Mouse (Mus musculus) 3T3-L1 (cell line): Measurements from ENCODE around the gene Slc25a25.
"Not testable (repeated sequence)": the region's sequence is repeated elsewhere in the genome, so short reads cannot be mapped to it uniquely, and the experiment has no call there.

Experiments
- DNase-seq: peaks from one replicate; pipeline ENCODE4 v3.0.0-alpha.2; 2015; ENCODE audit warnings: low read depth, low spot score

The Slc25a25 gene

GRCm38 (mm10) chr2:32450881-32451844, at the start of gene Slc25a25:
Gene Slc25a25, minus strand, starts transcription at chr2:32451445.
- peak; percentile 99 for DNase-seq

DNA sequence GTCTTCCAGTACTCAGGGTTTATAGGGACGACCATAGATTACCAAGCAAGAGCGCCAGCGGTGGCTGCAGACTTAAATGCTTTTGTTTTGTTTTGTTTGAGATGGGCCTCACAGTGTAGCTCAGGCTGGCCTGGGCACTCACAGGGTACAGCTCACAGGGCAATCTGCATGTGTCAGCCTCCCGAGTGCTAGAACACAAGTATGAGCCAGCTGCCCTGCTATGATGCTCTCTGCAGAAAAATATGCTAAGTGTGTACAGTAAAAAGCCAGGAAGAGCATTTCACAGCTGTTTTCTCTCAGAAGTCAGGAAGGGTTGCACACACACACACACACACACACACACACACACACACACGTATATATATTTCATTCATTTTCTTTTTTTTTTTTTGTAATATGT, 49.2 kb upstream of the Slc25a25 start:
- DNase-seq: no peak

- no peak for DNase-seq
Observed at GRCm38 (mm10) chr2:32499365-32499764, 48.1 kb upstream of the Slc25a25 start.

- no peak for DNase-seq
Observed at GRCm38 (mm10) chr2:32496190-32496589, 44.9 kb upstream of the Slc25a25 start.

GRCm38 (mm10) chr2:32495185-32495726, 44.0 kb upstream of the Slc25a25 start:
- no peak for DNase-seq

DNA sequence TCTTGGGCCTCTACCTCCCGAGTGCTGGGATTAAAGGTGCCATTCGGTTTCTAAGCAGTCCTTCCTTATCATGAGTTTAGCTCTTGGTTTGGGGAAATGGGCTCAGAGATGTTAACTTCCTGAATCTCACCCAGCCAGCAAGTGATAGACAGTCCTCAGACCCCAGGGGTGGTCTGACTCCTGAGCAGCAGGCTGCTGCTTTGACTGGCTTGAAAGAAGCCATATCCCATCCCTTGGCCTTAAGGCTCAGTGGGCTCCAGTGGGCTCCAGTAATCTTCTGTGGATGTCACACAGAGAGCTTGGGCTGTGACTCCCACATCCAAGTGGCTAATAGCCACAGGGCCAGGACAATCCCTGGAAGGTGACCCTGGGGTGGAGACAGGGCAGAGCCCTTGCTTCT, 43.3 kb upstream of the Slc25a25 start:
- no peak for DNase-seq

DNA sequence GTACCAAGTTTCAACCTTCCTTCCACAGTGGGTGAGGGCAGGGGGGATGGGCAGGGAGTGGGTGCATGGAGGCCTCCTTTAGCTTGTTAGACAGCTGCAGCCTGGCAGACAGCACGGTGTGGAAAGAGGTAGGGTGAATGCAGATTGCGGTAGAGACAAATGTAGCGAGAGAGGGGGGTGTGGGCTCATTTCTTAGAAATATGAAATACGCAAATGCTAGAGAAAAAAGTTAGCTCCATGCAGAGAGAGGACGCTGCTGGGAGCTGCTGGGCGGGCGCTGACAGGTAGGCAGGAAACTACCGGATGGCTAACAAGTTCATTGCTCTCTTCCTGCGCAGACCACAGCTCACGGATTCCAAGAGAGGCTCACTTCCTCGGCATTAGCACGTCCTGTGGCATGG, 42.1 kb upstream of the Slc25a25 start:
- no peak for DNase-seq

- DNase-seq: no peak
Observed at GRCm38 (mm10) chr2:32492661-32493060, 41.4 kb upstream of the Slc25a25 start.

DNA sequence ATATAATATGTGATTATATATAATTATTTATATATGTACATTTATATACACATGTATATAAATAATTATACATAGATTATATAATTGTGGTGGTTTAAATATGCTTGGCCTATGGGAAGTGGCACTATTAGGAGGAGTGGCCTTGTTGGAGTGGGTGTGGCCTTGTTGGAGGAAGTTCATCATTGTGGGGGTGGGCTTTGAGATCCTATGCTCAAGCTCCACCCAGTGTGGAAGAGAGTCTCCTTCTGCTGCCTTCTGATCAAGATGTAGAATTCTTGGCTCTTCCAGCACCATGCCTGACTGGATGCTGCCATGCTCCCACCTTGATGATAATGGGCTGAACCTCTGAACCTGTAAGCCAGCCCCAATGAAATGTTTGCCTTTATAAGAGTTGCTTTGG, 39.5 kb upstream of the Slc25a25 start:
- not testable (repeated sequence) for DNase-seq

DNA sequence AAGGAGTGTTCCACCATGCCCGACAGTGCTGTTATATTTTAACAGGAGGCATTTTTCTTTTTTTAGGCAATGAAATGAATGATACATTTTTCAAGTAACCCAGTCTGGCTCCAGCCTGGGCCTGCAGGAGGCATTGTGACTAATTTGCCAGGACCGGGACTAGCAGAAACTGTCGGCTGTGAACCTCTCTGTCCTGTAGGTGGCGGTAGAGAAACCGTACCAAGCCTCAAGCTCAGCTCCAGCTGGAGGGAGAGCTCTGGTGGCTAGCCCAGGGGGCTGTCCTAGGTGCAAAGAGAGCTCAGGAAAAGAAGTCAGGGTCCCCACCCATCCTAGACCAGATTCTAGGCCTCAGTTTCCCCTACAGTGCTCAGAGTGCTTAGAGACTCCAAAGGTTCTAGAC, 37.4 kb upstream of the Slc25a25 start:
- peak; percentile 98 for DNase-seq

GRCm38 (mm10) chr2:32487124-32487623, 35.9 kb upstream of the Slc25a25 start:
- DNase-seq: peak; percentile 98

DNA sequence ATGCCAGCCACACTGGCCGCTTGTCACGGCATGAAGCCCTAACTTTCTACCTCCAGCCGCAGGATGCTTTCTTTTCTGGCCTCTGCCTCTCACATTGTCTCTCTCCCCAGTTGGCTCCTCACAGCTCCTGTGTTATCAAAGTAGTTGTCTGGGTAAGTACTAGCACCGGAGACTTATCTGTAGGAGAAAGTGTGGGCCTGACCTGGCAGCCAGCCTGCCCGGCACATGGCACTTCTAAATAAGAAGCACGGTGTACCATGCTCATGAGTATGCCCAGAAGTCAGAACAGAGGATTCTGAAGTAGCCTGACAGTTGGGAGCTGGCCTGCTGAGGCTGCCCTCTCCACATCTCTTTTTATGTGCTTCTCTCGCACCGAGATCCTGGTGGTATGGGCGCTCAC, 34.9 kb upstream of the Slc25a25 start:
- DNase-seq: no peak

DNA sequence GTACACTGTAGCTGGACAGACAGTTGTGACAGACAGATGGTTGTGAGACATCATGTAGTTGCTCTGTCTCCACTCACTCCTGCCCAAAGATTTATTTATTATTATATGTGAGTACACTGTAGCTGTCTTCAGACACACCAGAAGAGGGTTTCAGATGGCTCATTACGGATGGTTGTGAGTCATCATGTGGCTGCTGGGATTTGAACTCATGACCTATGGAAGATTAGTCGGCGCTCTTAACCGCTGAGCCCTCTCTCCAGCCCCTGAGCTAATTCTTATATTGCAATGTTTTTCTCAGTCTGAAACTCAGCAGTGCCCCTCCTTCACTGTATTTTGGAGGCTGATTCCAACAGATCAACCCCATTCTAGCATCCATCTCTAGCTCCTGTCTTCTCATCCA, 34.5 kb upstream of the Slc25a25 start:
- peak; percentile 82 for DNase-seq

DNA sequence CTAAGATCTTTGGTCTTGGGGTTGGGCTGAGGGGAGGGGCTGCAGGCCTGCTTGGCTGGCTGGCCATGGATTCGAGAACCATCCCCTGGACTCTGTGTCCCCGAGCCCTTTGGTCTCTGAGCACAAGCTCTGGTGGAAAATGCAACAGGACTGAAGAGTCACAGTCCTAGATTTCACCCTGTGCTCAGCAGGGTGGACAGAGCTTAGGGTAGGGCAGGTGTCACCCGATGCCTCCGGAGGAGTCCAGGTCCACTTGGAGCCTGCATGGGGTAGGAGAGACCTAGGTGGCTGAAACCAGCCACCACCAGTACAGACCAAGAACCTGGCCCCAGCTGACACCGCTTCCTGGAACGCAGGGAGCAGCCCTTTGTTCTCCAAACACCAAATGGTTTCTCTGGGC, 33.7 kb upstream of the Slc25a25 start:
- DNase-seq: no peak

- DNase-seq: peak; percentile 68
Observed at GRCm38 (mm10) chr2:32483179-32483875, 32.1 kb upstream of the Slc25a25 start.

GRCm38 (mm10) chr2:32482351-32482750, 31.1 kb upstream of the Slc25a25 start:
- no peak for DNase-seq

DNA sequence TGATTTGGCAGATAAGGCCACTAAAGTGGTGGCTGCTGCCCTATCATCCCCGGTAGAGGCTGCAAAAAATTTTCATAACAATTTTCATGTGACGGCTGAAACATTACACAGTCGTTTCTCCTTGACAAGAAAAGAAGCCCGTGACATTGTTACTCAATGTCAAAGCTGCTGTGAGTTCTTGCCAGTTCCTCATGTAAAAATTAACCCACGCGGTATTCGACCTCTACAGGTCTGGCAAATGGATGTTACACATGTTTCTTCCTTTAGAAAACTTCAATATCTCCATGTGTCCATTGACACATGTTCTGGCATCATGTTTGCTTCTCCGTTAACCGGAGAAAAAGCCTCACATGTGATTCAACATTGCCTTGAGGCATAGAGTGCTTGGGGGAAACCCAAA, 24.1 kb upstream of the Slc25a25 start:
- DNase-seq: not testable (repeated sequence)

- DNase-seq: no peak
Observed at GRCm38 (mm10) chr2:32471681-32472061, 20.4 kb upstream of the Slc25a25 start.

DNA sequence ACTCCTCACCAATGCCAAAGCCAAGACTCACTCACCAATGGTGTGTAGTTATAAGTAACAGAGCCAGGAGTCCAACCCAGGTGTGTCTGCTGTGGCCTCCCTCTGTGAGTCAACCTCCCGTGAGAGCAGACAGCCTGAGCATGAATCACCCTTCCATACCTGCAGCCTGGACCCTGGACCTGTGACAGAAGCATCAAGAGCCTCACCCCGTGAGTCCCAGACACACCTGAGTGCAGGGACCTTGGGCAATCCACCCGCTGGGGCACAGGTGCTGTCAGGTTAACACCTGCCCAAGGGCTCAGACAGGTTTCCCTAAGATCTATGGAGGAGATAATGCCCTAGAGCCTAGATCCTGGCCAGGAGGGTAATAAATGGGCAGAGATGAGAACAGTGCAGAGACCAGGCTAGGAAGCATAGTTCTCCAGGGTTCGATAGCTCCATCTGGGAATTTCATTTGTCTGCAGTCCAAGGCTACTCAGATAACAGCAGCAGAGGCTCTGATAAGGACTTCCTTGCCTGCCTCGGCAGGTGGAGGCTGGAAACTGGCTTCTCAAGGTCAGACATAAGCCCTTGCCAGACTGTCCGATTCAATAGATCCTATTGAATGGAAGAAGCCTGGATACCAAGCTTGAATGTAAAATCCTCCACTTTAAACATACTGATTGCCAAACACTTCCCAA, 19.9 kb upstream of the Slc25a25 start:
- DNase-seq: no peak

DNA sequence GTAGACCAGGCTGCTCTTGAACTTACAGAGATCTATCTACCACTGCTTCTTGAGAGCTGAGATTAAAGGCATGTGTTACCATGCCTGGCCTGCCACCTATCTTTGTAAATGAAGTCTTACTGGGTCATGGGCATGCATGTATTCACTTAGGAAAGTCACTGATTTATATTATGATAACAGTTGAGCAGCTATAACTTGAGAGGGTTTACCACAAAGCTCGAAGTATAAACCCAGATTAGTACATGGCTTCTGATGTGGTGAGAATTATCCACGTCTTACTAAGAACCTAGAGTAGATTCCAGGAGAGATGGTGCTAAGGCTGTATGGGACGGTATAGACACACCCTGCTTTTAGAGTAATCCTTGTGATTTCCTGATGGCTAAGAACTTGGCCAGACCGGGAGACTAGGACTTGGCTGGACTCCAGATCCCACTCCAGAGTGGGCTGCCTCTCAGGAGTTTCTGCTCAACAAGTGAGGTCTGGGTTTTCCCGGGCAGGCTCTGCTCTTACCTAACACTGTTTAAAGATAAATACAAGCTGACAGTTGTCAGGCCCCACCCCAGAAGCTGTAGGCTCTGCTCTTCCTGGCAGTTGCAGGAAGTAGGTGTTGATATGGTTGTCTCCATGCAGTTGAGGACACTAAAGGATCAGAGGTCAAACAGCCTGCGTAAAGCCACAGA, 13.1 kb upstream of the Slc25a25 start:
- no peak for DNase-seq

DNA sequence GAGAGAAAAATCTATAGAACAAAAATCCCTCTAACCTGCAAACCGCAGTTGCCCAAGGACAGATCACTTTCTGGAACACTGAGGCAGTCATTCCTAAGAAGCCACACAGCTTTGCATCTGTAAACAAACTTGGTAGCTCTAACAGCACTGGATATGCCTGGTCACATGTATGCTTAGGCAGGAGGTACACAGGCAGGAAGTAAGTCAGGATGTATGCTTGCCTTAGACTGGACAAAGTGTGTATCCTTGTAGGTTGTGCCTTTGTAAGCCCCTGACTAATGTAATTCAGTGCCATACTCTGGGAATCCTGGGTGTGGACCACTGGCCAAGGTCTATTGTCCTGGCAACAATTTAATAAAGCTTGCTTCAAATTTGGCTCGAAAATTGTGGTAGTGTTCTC, 12.5 kb upstream of the Slc25a25 start:
- DNase-seq: no peak
